Mouse (Mus musculus) heart, embryonic 14.5 days (tissue): ENCODE results near the gene Psme4. TPM values are rescaled to one million over a fixed set of nuclear protein-coding genes. Genes with fewer than 3 reads are reported as not detected.

Experiments used
- ATAC-seq: fragments of 200-750 bp; cut with Nextera tagmentation; 2 replicates; pipeline ENCODE4 v1.8.0; 2017; ENCODE audit warnings: low read depth, moderate TSS enrichment; ENCODE audit not compliant: insufficient number of reproducible peaks, insufficient read depth, low FRiP score
- H3K27ac ChIP-seq, 2 experiments: fragments of 200-500 bp in 1 of 2; fragments of 300-500 bp in 1 of 2; sonication (generic) in 1 of 2; replicated peaks in 1 of 2; 2 replicates each; pipeline ENCODE4 v1.5.1; 2012 to 2014; ENCODE audit warnings: low read depth in 2 of 2, low read length in 2 of 2, control low read depth in 1 of 2, mild to moderate bottlenecking in 1 of 2, mixed read lengths in 1 of 2; ENCODE audit not compliant: control insufficient read depth in 1 of 2, insufficient read depth in 1 of 2
- H3K27me3 ChIP-seq: fragments of 300-500 bp; sonication (generic); 2 replicates; pipeline ENCODE4 v1.6.1; 2014; ENCODE audit warnings: mild to moderate bottlenecking, low read length, control low read depth; ENCODE audit not compliant: control insufficient read depth, insufficient read depth
- H3K36me3 ChIP-seq: fragments of 300-500 bp; sonication (generic); 2 replicates; pipeline ENCODE4 v1.6.1; 2014; ENCODE audit warnings: mild to moderate bottlenecking, control low read depth, low read length, mixed read lengths; ENCODE audit not compliant: control insufficient read depth, insufficient read depth
- H3K4me1 ChIP-seq, 2 experiments: fragments of 200-500 bp in 1 of 2; fragments of 300-500 bp in 1 of 2; sonication (generic) in 1 of 2; 2 replicates each; pipeline ENCODE4 v1.6.1; 2012 to 2014; ENCODE audit warnings: low read length in 2 of 2, control low read depth in 1 of 2, mixed read lengths in 1 of 2; ENCODE audit not compliant: control insufficient read depth in 2 of 2, insufficient read depth in 2 of 2
- H3K4me2 ChIP-seq: fragments of 300-500 bp; sonication (generic); 2 replicates; pipeline ENCODE4 v1.6.1; 2014; ENCODE audit warnings: mild to moderate bottlenecking, low read length
- H3K4me3 ChIP-seq, 2 experiments: fragments of 200-500 bp in 1 of 2; fragments of 300-500 bp in 1 of 2; sonication (generic) in 1 of 2; 2 replicates each; pipeline ENCODE4 v1.5.1; 2012 to 2014; ENCODE audit warnings: low read length in 2 of 2, mild to moderate bottlenecking in 2 of 2, control low read depth in 1 of 2, low read depth in 1 of 2, moderate library complexity in 1 of 2; ENCODE audit not compliant: control insufficient read depth in 1 of 2, insufficient read depth in 1 of 2
- H3K9ac ChIP-seq: fragments of 300-500 bp; sonication (generic); 2 replicates; pipeline ENCODE4 v1.6.1; 2014; ENCODE audit warnings: mild to moderate bottlenecking, low read length
- H3K9me3 ChIP-seq: fragments of 300-500 bp; sonication (generic); 2 replicates; pipeline ENCODE4 v1.6.1; 2016; ENCODE audit warnings: low read length, control low read depth; ENCODE audit not compliant: control insufficient read depth
- WGBS: fragments of 180-500 bp; shearing (Covaris S2); extraction: QIAGEN DNeasy Blood & Tissue Kit; methylation state at CpG from one replicate; pipeline ENCODE4 v1.1.7; 2014; 5-methylcytosine and 5-hydroxymethylcytosine counted together
- polyA plus RNA-seq: library from polyadenylated mRNA; unstranded; fragments of >200 nt; fragmentation: Nextera tagmentation; extraction: Ambion mirVana; gene quantifications from 2 replicates; pipeline ENCODE4 v1.2.1, GENCODE M21; 2014

Psme4 gene
- polyA plus RNA-seq, 1 experiment from 2014 or later: 20.1 TPM

GRCm38 (mm10) chr11:30785497-30785896 is 14.0 kb downstream of the Psme4 start:
- H3K9ac ChIP-seq: no peak overlapping the region
- H3K36me3 ChIP-seq: no peaks in the 10 kb centered on the region
- peaks cover 0 to 4% of the 10 kb centered on the region in 2 experiments; a peak in 3 of 4 replicates for H3K4me1 ChIP-seq
- H3K9me3 ChIP-seq: no peaks in the 10 kb centered on the region
- no peak overlapping the region for H3K4me3 ChIP-seq
- no peak overlapping the region for H3K4me2 ChIP-seq
- H3K27me3 ChIP-seq: no peaks in the 10 kb centered on the region
- WGBS: 68% methylated on average over 3 of the region's 3 CpGs
- no peak for ATAC-seq
- no peak overlapping the region for H3K27ac ChIP-seq

DNA sequence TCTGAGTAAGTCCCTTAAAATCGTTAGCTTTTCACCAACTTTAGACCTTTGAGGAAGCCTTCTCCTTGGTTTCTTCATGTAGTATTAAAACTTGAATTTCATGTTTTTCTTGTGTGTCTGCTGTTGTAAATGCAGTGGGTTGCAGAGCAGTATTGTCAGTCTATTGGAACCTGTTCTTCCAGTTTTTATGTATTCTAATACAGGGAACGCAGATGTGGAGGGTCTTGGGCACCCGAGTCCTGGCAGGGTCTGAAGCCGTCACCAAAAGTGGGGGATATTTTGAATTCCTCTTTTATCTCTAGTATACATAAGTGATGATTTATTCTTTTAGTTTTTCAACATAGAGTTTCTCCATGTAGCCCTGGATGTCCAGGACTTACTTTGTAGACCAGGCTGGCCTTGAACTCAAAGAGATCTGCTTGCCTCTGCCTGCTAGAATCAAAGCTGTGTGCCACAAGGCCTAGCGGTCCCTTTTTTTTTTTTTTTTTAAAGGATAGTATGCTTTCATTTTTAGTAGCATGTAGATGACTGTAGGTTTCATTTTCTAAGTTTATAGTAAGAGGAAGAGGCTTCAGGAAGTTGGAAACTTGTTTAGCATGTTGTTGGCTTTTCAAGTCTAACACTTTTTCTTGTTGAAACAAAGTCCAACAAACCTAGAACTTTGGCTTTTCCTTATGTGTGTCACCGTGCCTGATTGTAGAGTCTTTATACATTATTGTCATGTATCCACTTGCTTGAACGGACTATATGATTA is 14.9 kb downstream of the Psme4 start:
- H3K27me3 ChIP-seq: no peaks in the 10 kb centered on the region
- H3K36me3 ChIP-seq: no peaks in the 10 kb centered on the region
- no peak overlapping the region for H3K9ac ChIP-seq
- H3K4me3 ChIP-seq: no peak overlapping the region
- no peaks in the 10 kb centered on the region for H3K9me3 ChIP-seq
- no peak overlapping the region for H3K4me2 ChIP-seq
- no peak overlapping the region for H3K27ac ChIP-seq
- ATAC-seq: no peak
- 89% methylated on average over 7 of the region's 7 CpGs for WGBS
- H3K4me1 ChIP-seq: peaks cover 0 to 8% of the 10 kb centered on the region in 2 experiments; a peak in 3 of 4 replicates

DNA sequence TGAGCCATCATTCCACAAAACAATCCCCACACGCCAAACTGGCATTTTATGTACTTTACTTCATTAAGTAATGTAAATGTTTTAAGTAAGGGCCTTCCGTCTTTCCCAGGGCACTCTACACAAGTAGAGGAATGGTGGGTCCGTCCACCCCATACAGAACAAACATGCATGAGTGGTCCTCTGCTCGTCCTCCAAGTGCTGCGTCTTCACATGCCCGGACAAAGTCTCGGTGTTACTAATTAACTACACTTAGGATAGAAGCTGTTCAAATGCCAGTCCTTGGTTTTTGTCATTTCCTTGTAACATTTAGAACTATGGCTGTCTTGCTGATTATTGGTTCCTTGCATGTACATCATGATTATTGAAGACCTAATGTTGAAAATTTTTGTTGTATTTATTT is 21.2 kb downstream of the Psme4 start:
- WGBS: 90% methylated on average over 7 of the region's 7 CpGs
- ATAC-seq: no peak
- Histone ChIP-seq H3K27ac (no peak overlapping the region), H3K36me3 (peaks cover 28% of the 10 kb centered on the region), H3K9ac (no peak overlapping the region), H3K4me3 (no peak overlapping the region), H3K27me3 (no peaks in the 10 kb centered on the region), H3K4me2 (no peak overlapping the region), H3K9me3 (no peaks in the 10 kb centered on the region), H3K4me1 (peaks cover 0 to 6% of the 10 kb centered on the region in 2 experiments; a peak in 2 of 4 replicates)

DNA sequence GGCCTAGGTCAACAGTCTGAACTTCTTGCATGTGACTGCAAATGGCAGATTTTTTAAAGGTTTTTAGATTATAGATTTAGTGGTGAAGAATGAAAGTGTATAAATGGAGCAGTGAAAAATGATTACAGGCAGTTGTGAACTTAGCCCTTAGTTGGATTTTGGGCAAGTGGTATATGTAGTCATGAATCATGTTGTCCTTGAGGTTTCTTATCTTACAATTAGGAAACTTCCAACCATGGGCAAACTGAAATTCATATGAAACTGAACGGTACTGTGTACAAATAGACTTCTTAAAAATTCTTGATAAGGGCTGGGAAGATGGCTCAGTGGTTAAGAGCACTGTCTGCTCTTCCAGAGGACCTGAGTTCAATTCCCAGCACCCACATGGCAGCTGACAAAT is 22.2 kb downstream of the Psme4 start:
- Histone ChIP-seq H3K4me2 (no peak overlapping the region), H3K27ac (no peak overlapping the region), H3K36me3 (peaks cover 28% of the 10 kb centered on the region), H3K27me3 (no peaks in the 10 kb centered on the region), H3K4me3 (no peak overlapping the region), H3K4me1 (peaks cover 0 to 6% of the 10 kb centered on the region in 2 experiments; a peak in 2 of 4 replicates), H3K9ac (no peak overlapping the region), H3K9me3 (no peaks in the 10 kb centered on the region)
- ATAC-seq: no peak
- WGBS: 85% methylated on average over 1 of the region's 1 CpGs

- H3K36me3 ChIP-seq: peaks cover 22% of the 10 kb centered on the region
- 84% methylated on average over 2 of the region's 2 CpGs for WGBS
- H3K9me3 ChIP-seq: no peaks in the 10 kb centered on the region
- H3K9ac ChIP-seq: no peak overlapping the region
- no peak overlapping the region for H3K4me3 ChIP-seq
- no peaks in the 10 kb centered on the region for H3K27me3 ChIP-seq
- ATAC-seq: no peak
- H3K4me2 ChIP-seq: no peak overlapping the region
- H3K27ac ChIP-seq: no peak overlapping the region
- H3K4me1 ChIP-seq: 0 out of 4 replicates have a peak, but pooled peaks cover 0 to 4% of the 10 kb centered on the region in 2 experiments
Observed at GRCm38 (mm10) chr11:30797236-30797635, 25.7 kb downstream of the Psme4 start.

- Histone ChIP-seq H3K9ac (no peak overlapping the region), H3K4me2 (no peak overlapping the region), H3K27ac (no peak overlapping the region), H3K9me3 (no peaks in the 10 kb centered on the region), H3K4me1 (0 out of 4 replicates have a peak, but pooled peaks cover 0 to 4% of the 10 kb centered on the region in 2 experiments), H3K36me3 (peaks cover under 1% of the 10 kb centered on the region; the same call in 1 of the 2 replicates), H3K27me3 (no peaks in the 10 kb centered on the region), H3K4me3 (no peak overlapping the region)
- no peak for ATAC-seq
- WGBS: 83% methylated on average over 1 of the region's 1 CpGs
Observed at GRCm38 (mm10) chr11:30799496-30799895, 28.0 kb downstream of the Psme4 start.

DNA sequence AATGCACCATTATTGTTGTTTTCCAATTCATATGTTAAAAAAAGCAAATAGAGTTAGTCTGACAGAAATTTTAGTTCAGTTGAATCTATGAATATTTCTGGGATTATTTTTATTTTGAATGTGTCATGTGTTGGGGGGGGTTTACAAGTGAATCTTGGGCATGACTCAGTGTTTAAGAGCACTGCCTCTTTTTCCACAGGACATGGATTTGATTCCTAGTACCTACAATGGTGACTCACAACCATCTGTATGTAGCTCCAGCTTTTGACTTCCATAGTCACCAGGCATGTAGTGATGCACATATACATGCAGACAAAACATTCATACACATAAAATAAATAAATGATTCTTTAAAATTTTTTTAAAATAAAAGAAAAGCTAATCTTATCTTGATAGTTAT is 28.6 kb downstream of the Psme4 start:
- Histone ChIP-seq H3K27me3 (no peaks in the 10 kb centered on the region), H3K36me3 (peaks cover 4% of the 10 kb centered on the region; the same call in 1 of the 2 replicates), H3K4me1 (0 out of 4 replicates have a peak, but pooled peaks cover 0 to 4% of the 10 kb centered on the region in 2 experiments), H3K4me2 (no peak overlapping the region), H3K4me3 (no peak overlapping the region), H3K27ac (no peak overlapping the region), H3K9me3 (no peaks in the 10 kb centered on the region), H3K9ac (no peak overlapping the region)
- no peak for ATAC-seq
